Mouse (Mus musculus): Measurements from ENCODE around the gene Prdm1. TPM values are rescaled to one million over a fixed set of nuclear protein-coding genes. Genes with fewer than 3 reads are reported as not detected.

Prdm1 gene
- polyA plus RNA-seq, 1 experiment from 2014 or later: 1.9 TPM

DNA sequence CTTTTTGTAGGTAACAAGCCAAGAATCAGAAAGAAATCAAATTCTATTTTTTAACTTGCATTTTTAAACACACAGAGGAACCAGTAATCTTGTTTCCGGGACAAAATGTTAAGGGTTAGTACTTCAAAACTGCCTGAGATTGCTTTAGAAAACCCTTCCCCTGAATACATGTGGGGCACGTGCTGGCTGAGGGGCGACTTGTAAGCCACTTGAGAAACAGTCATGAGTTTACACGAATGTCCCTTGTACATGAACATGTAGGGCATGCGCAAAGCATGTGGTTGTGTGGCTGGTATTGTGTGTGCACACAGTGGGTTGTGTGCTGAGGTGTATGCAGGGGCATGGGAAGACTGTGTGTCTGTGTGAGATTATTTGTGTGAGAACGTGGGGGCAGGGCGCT, 19.7 kb downstream of the Prdm1 start:
- Histone ChIP-seq H3K4me2 (ENCODE audit: low read depth, low read length) (no peak overlapping the region), H3K27ac (replicated peaks; ENCODE audit: low read depth, low read length) (no peak overlapping the region), H3K9me3 (replicated peaks; ENCODE audit: control insufficient read depth, low read length) (no peaks in the 10 kb centered on the region), H3K9ac (replicated peaks; ENCODE audit: low read length) (no peak overlapping the region), H3K27me3 (ENCODE audit: control insufficient read depth, insufficient read depth, low read length) (no peaks in the 10 kb centered on the region), H3K4me3 (ENCODE audit: low read depth, low read length) (no peak overlapping the region), H3K4me1 (ENCODE audit: control insufficient read depth, insufficient read depth, low read length) (no peaks in the 10 kb centered on the region), H3K36me3 (replicated peaks; ENCODE audit: control insufficient read depth, insufficient read depth, low read depth, low read length) (no peaks in the 10 kb centered on the region)
- ATAC-seq (replicated peaks; ENCODE audit: insufficient number of reproducible peaks, low FRiP score, low TSS enrichment, low read depth) (no peak), DNase-seq (ENCODE audit: low spot score) (no peak)
- WGBS: 92% methylated on average over 7 of the region's 7 CpGs

- Histone ChIP-seq H3K27ac (replicated peaks; ENCODE audit: low read depth, low read length) (no peak overlapping the region), H3K4me1 (ENCODE audit: control insufficient read depth, insufficient read depth, low read length) (no peaks in the 10 kb centered on the region), H3K9me3 (replicated peaks; ENCODE audit: control insufficient read depth, low read length) (no peaks in the 10 kb centered on the region), H3K27me3 (ENCODE audit: control insufficient read depth, insufficient read depth, low read length) (no peaks in the 10 kb centered on the region), H3K9ac (replicated peaks; ENCODE audit: low read length) (no peak overlapping the region), H3K4me2 (ENCODE audit: low read depth, low read length) (no peak overlapping the region), H3K4me3 (ENCODE audit: low read depth, low read length) (no peak overlapping the region), H3K36me3 (replicated peaks; ENCODE audit: control insufficient read depth, insufficient read depth, low read depth, low read length) (no peaks in the 10 kb centered on the region)
- 44% methylated on average over 2 of the region's 2 CpGs for WGBS
- DNase-seq (ENCODE audit: low spot score): no peak
- no peak for ATAC-seq (replicated peaks; ENCODE audit: insufficient number of reproducible peaks, low FRiP score, low TSS enrichment, low read depth)
Measured at GRCm38 (mm10) chr10:44507984-44508383, 20.3 kb downstream of the Prdm1 start.

- Histone ChIP-seq H3K36me3 (replicated peaks; ENCODE audit: control insufficient read depth, insufficient read depth, low read depth, low read length) (no peaks in the 10 kb centered on the region), H3K27ac (replicated peaks; ENCODE audit: low read depth, low read length) (no peak overlapping the region), H3K27me3 (ENCODE audit: control insufficient read depth, insufficient read depth, low read length) (no peaks in the 10 kb centered on the region), H3K4me3 (ENCODE audit: low read depth, low read length) (no peak overlapping the region), H3K4me2 (ENCODE audit: low read depth, low read length) (no peak overlapping the region), H3K9me3 (replicated peaks; ENCODE audit: control insufficient read depth, low read length) (no peaks in the 10 kb centered on the region), H3K9ac (replicated peaks; ENCODE audit: low read length) (no peak overlapping the region), H3K4me1 (ENCODE audit: control insufficient read depth, insufficient read depth, low read length) (no peaks in the 10 kb centered on the region)
- DNase-seq (ENCODE audit: low spot score): no peak
- 74% methylated on average over 13 of the region's 13 CpGs for WGBS
- no peak for ATAC-seq (replicated peaks; ENCODE audit: insufficient number of reproducible peaks, low FRiP score, low TSS enrichment, low read depth)
Measured at GRCm38 (mm10) chr10:44502891-44503290, 25.4 kb downstream of the Prdm1 start.

- no peak for DNase-seq (ENCODE audit: low spot score)
- no peaks in the 10 kb centered on the region for H3K9me3 ChIP-seq (replicated peaks; ENCODE audit: control insufficient read depth, low read length)
- no peaks in the 10 kb centered on the region for H3K36me3 ChIP-seq (replicated peaks; ENCODE audit: control insufficient read depth, insufficient read depth, low read depth, low read length)
- H3K9ac ChIP-seq (replicated peaks; ENCODE audit: low read length): no peak overlapping the region
- ATAC-seq (replicated peaks; ENCODE audit: insufficient number of reproducible peaks, low FRiP score, low TSS enrichment, low read depth): no peak
- H3K27ac ChIP-seq (replicated peaks; ENCODE audit: low read depth, low read length): no peak overlapping the region
- no peak overlapping the region for H3K4me2 ChIP-seq (ENCODE audit: low read depth, low read length)
- WGBS: 82% methylated on average over 15 of the region's 15 CpGs
- no peaks in the 10 kb centered on the region for H3K4me1 ChIP-seq (ENCODE audit: control insufficient read depth, insufficient read depth, low read length)
- no peaks in the 10 kb centered on the region for H3K27me3 ChIP-seq (ENCODE audit: control insufficient read depth, insufficient read depth, low read length)
- no peak overlapping the region for H3K4me3 ChIP-seq (ENCODE audit: low read depth, low read length)
Measured at GRCm38 (mm10) chr10:44499897-44500519, 28.3 kb downstream of the Prdm1 start.

GRCm38 (mm10) chr10:44493818-44494492, 34.3 kb downstream of the Prdm1 start:
- no peaks in the 10 kb centered on the region for H3K4me1 ChIP-seq (ENCODE audit: control insufficient read depth, insufficient read depth, low read length)
- no peak overlapping the region for H3K27ac ChIP-seq (replicated peaks; ENCODE audit: low read depth, low read length)
- no peak overlapping the region for H3K9ac ChIP-seq (replicated peaks; ENCODE audit: low read length)
- ATAC-seq (replicated peaks; ENCODE audit: insufficient number of reproducible peaks, low FRiP score, low TSS enrichment, low read depth): no peak
- WGBS: 72% methylated on average over 15 of the region's 15 CpGs
- H3K4me3 ChIP-seq (ENCODE audit: low read depth, low read length): no peak overlapping the region
- no peak for DNase-seq (ENCODE audit: low spot score)
- no peaks in the 10 kb centered on the region for H3K9me3 ChIP-seq (replicated peaks; ENCODE audit: control insufficient read depth, low read length)
- no peak overlapping the region for H3K4me2 ChIP-seq (ENCODE audit: low read depth, low read length)
- no peaks in the 10 kb centered on the region for H3K27me3 ChIP-seq (ENCODE audit: control insufficient read depth, insufficient read depth, low read length)
- H3K36me3 ChIP-seq (replicated peaks; ENCODE audit: control insufficient read depth, insufficient read depth, low read depth, low read length): no peaks in the 10 kb centered on the region

- ATAC-seq (replicated peaks; ENCODE audit: insufficient number of reproducible peaks, low FRiP score, low TSS enrichment, low read depth): no peak
- no peak overlapping the region for H3K27ac ChIP-seq (replicated peaks; ENCODE audit: low read depth, low read length)
- H3K4me1 ChIP-seq (ENCODE audit: control insufficient read depth, insufficient read depth, low read length): no peaks in the 10 kb centered on the region; the same call in 1 of the 2 replicates
Measured at GRCm38 (mm10) chr10:44492815-44493525, 35.3 kb downstream of the Prdm1 start.

DNA sequence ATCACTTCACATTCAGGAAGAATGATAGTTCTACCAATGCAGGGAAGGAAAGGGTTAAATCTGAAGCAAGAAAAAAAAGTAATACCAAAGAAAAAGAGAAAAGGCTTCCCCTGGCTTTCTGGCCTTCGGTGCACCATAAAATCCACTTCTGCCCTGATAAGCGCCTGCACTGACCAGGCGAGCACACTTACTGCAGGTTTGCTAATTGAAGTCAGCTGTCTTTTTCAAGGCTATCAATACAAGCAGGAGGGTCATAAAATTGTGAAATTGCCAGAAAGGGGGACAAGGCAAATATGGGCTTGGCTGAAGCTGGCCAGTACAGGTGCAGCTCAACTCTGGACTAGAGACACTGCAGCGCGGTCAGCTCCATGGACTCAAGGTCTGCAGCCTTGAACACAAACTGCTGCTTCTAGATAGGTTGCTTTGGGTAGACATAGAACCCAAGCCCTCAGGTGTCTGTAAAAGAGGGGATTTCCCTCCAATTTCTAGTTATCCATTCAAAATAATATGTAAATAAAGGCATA, 37.3 kb downstream of the Prdm1 start:
- no peak overlapping the region for H3K27ac ChIP-seq (replicated peaks; ENCODE audit: low read depth, low read length)
- no peaks in the 10 kb centered on the region for H3K36me3 ChIP-seq (replicated peaks; ENCODE audit: control insufficient read depth, insufficient read depth, low read depth, low read length)
- no peaks in the 10 kb centered on the region; the same call in 1 of the 2 replicates for H3K4me1 ChIP-seq (ENCODE audit: control insufficient read depth, insufficient read depth, low read length)
- no peak for ATAC-seq (replicated peaks; ENCODE audit: insufficient number of reproducible peaks, low FRiP score, low TSS enrichment, low read depth)
- no peak overlapping the region for H3K9ac ChIP-seq (replicated peaks; ENCODE audit: low read length)
- DNase-seq (ENCODE audit: low spot score): no peak
- H3K9me3 ChIP-seq (replicated peaks; ENCODE audit: control insufficient read depth, low read length): no peaks in the 10 kb centered on the region
- H3K4me2 ChIP-seq (ENCODE audit: low read depth, low read length): no peak overlapping the region
- no peaks in the 10 kb centered on the region for H3K27me3 ChIP-seq (ENCODE audit: control insufficient read depth, insufficient read depth, low read length)
- H3K4me3 ChIP-seq (ENCODE audit: low read depth, low read length): no peak overlapping the region
- WGBS: 61% methylated on average over 5 of the region's 5 CpGs

More at GRCm38 (mm10) chr10:44492815-44493525, 35.3 kb downstream of the Prdm1 start:
- no peaks in the 10 kb centered on the region for H3K9me3 ChIP-seq (replicated peaks; ENCODE audit: control insufficient read depth, low read length)
- H3K9ac ChIP-seq (replicated peaks; ENCODE audit: low read length): no peak overlapping the region
- no peak overlapping the region for H3K4me3 ChIP-seq (ENCODE audit: low read depth, low read length)
- no peaks in the 10 kb centered on the region for H3K36me3 ChIP-seq (replicated peaks; ENCODE audit: control insufficient read depth, insufficient read depth, low read depth, low read length)
- H3K27me3 ChIP-seq (ENCODE audit: control insufficient read depth, insufficient read depth, low read length): no peaks in the 10 kb centered on the region
- H3K4me2 ChIP-seq (ENCODE audit: low read depth, low read length): no peak overlapping the region
- no peak for DNase-seq (ENCODE audit: low spot score)
- WGBS: 70% methylated on average over 8 of the region's 8 CpGs

DNA sequence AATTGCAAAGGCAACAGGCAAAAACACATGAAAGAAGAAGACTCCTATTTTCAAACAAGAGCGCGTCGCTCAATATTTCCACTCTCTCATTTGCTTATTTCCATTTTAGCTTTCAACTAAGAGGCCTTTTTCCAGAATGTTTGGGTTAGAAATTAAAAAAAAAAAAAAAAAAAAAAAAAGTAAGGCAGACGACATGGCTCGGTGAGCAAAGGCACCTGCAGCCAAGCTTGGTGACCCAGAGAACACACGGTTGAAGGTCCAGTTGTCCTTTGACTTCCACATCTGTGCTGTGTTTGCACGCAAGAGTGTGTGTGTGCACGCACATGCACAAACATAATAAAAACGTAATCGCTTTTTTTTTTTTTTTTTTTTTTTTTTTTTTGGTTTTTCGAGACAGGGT, 41.2 kb downstream of the Prdm1 start:
- ATAC-seq (replicated peaks; ENCODE audit: insufficient number of reproducible peaks, low FRiP score, low TSS enrichment, low read depth): no peak
- Histone ChIP-seq H3K9me3 (replicated peaks; ENCODE audit: control insufficient read depth, low read length) (no peaks in the 10 kb centered on the region), H3K4me1 (ENCODE audit: control insufficient read depth, insufficient read depth, low read length) (no peaks in the 10 kb centered on the region; the same call in 1 of the 2 replicates)

More for the DNA sequence above, 41.2 kb downstream of the Prdm1 start:
- no peak for DNase-seq (ENCODE audit: low spot score)
- Histone ChIP-seq H3K4me2 (ENCODE audit: low read depth, low read length) (no peak overlapping the region), H3K27ac (replicated peaks; ENCODE audit: low read depth, low read length) (no peak overlapping the region), H3K27me3 (ENCODE audit: control insufficient read depth, insufficient read depth, low read length) (no peaks in the 10 kb centered on the region), H3K4me3 (ENCODE audit: low read depth, low read length) (no peak overlapping the region), H3K36me3 (replicated peaks; ENCODE audit: control insufficient read depth, insufficient read depth, low read depth, low read length) (no peaks in the 10 kb centered on the region), H3K9ac (replicated peaks; ENCODE audit: low read length) (no peak overlapping the region)
- WGBS: 94% methylated on average over 10 of the region's 11 CpGs
